Mouse (Mus musculus): ENCODE data around the gene Slc35e2. TPM values are rescaled to one million over a fixed set of nuclear protein-coding genes. Genes with fewer than 3 reads are reported as not detected.

The Slc35e2 gene
- polyA plus RNA-seq, 1 experiment from 2014 or later: 13.4 TPM

Other genes with a start within 250 kb of the Slc35e2 start
- gene Prkcz, start 240.1 kb upstream of the Slc35e2 start, polyA plus RNA-seq (2016; fragmentation: Nextera tagmentation; extraction: Ambion mirVana): 14.9 and 19.3 TPM in 2 replicates
- not detected in 2 replicates for gene Gabrd, start 203.3 kb upstream of the Slc35e2 start, polyA plus RNA-seq (2016; fragmentation: Nextera tagmentation; extraction: Ambion mirVana)
- gene Cfap74, start 192.2 kb upstream of the Slc35e2 start, polyA plus RNA-seq (2016; fragmentation: Nextera tagmentation; extraction: Ambion mirVana): 6.7 and 7.4 TPM in 2 replicates
- gene Tmem52, start 132.3 kb upstream of the Slc35e2 start, polyA plus RNA-seq (2016; fragmentation: Nextera tagmentation; extraction: Ambion mirVana): 0.22 TPM in 1 of 2 replicates, not detected in the other
- gene Gnb1, start 110.1 kb upstream of the Slc35e2 start, polyA plus RNA-seq (2016; fragmentation: Nextera tagmentation; extraction: Ambion mirVana): 633 and 670 TPM in 2 replicates
- gene Nadk, start 39.0 kb upstream of the Slc35e2 start, polyA plus RNA-seq (2016; fragmentation: Nextera tagmentation; extraction: Ambion mirVana): 102 and 107 TPM in 2 replicates
- 61.2 and 76.9 TPM in 2 replicates for gene Cdk11b, start 23.4 kb downstream of the Slc35e2 start, polyA plus RNA-seq (2016; fragmentation: Nextera tagmentation; extraction: Ambion mirVana)
- gene Gm10563, start 44.0 kb downstream of the Slc35e2 start, polyA plus RNA-seq (2016; fragmentation: Nextera tagmentation; extraction: Ambion mirVana): not detected in 2 replicates
- gene Mmp23, start 52.0 kb downstream of the Slc35e2 start, polyA plus RNA-seq (2016; fragmentation: Nextera tagmentation; extraction: Ambion mirVana): 4.2 and 4.4 TPM in 2 replicates
- 19.5 and 21.8 TPM in 2 replicates for gene Mib2, start 67.8 kb downstream of the Slc35e2 start, polyA plus RNA-seq (2016; fragmentation: Nextera tagmentation; extraction: Ambion mirVana)
- 0.72 and 1.8 TPM in 2 replicates for gene Fndc10, start 92.9 kb downstream of the Slc35e2 start, polyA plus RNA-seq (2016; fragmentation: Nextera tagmentation; extraction: Ambion mirVana)
- 162 and 175 TPM in 2 replicates for gene Ssu72, start 103.4 kb downstream of the Slc35e2 start, polyA plus RNA-seq (2016; fragmentation: Nextera tagmentation; extraction: Ambion mirVana)
- 0.85 and 1.6 TPM in 2 replicates for gene Tmem240, start 133.4 kb downstream of the Slc35e2 start, polyA plus RNA-seq (2016; fragmentation: Nextera tagmentation; extraction: Ambion mirVana)
- gene Atad3a, start 159.7 kb downstream of the Slc35e2 start, polyA plus RNA-seq (2016; fragmentation: Nextera tagmentation; extraction: Ambion mirVana): 110 and 124 TPM in 2 replicates
- gene Vwa1, start 173.3 kb downstream of the Slc35e2 start, polyA plus RNA-seq (2016; fragmentation: Nextera tagmentation; extraction: Ambion mirVana): 13.4 and 14.0 TPM in 2 replicates
- 0.31 and 0.67 TPM in 2 replicates for gene Tmem88b, start 184.5 kb downstream of the Slc35e2 start, polyA plus RNA-seq (2016; fragmentation: Nextera tagmentation; extraction: Ambion mirVana)
- gene Ankrd65, start 189.0 kb downstream of the Slc35e2 start, polyA plus RNA-seq (2016; fragmentation: Nextera tagmentation; extraction: Ambion mirVana): 0.18 TPM in 1 of 2 replicates, not detected in the other
- 252 and 253 TPM in 2 replicates for gene Mrpl20, start 201.5 kb downstream of the Slc35e2 start, polyA plus RNA-seq (2016; fragmentation: Nextera tagmentation; extraction: Ambion mirVana)
- 167 and 178 TPM in 2 replicates for gene Ccnl2, start 211.1 kb downstream of the Slc35e2 start, polyA plus RNA-seq (2016; fragmentation: Nextera tagmentation; extraction: Ambion mirVana)
- gene Aurkaip1, start 229.9 kb downstream of the Slc35e2 start, polyA plus RNA-seq (2016; fragmentation: Nextera tagmentation; extraction: Ambion mirVana): 171 and 186 TPM in 2 replicates
- 56.1 and 56.7 TPM in 2 replicates for gene Mxra8, start 238.3 kb downstream of the Slc35e2 start, polyA plus RNA-seq (2016; fragmentation: Nextera tagmentation; extraction: Ambion mirVana)
- gene Dvl1, start 246.0 kb downstream of the Slc35e2 start, polyA plus RNA-seq (2016; fragmentation: Nextera tagmentation; extraction: Ambion mirVana): 4.3 and 5.1 TPM in 2 replicates

Measured in hindbrain, embryonic 10.5 days (tissue).